Mouse (Mus musculus) heart, adult 8-10 months (tissue): ENCODE data around the gene Fanca. TPM values are rescaled to one million over a fixed set of nuclear protein-coding genes. Genes with fewer than 3 reads are reported as not detected.

ENCODE experiments used
- DNase-seq: peaks from one replicate; pipeline ENCODE4 v3.0.0; 2022; ENCODE audit warnings: low spot score
- total RNA-seq, 4 experiments: library from RNA; stranded (reverse); gene quantifications; 2 replicates each; pipeline ENCODE4 v1.2.4; 2022

The Fanca gene
- 1 to 10 TPM; 5.3 to 7.8 (median 6.3) TPM for total RNA-seq

DNA sequence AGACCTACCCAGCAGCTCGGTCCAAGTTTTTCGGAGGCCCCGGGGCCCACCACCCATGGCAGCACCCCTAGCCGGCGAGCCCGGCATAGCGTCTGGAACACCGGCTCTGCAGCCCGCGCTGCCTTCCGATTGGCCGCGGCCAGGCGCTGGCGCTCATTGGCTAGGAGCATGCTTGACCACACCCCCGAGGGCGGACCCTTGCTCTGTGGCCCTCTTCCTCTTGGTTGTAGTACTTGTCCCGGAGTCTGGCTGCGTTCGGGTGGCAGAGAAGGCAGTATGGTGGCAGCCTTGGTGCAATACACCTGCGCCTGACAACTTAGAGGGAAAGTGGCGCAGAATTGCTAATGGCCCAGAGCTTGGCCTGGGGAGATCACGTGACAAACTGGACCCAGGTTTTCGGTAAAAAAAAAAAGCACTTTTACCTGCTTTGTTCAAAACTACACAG lies at the start of gene Fanca:
Gene Fanca, minus strand, starts transcription at position 110 of the 445 bp plus-strand sequence.
- DNase-seq, result peak; percentile 91

- DNase-seq, result peak; percentile 72
Measured at GRCm38 (mm10) chr8:123361082-123361739, 42.8 kb upstream of the Fanca start.

GRCm38 (mm10) chr8:123353216-123353615 lies 34.8 kb upstream of the Fanca start:
- no peak for DNase-seq

- DNase-seq, result no peak
Measured at GRCm38 (mm10) chr8:123352786-123353185, 34.4 kb upstream of the Fanca start.

- DNase-seq, result no peak
Measured at GRCm38 (mm10) chr8:123352118-123352517, 33.7 kb upstream of the Fanca start.

DNA sequence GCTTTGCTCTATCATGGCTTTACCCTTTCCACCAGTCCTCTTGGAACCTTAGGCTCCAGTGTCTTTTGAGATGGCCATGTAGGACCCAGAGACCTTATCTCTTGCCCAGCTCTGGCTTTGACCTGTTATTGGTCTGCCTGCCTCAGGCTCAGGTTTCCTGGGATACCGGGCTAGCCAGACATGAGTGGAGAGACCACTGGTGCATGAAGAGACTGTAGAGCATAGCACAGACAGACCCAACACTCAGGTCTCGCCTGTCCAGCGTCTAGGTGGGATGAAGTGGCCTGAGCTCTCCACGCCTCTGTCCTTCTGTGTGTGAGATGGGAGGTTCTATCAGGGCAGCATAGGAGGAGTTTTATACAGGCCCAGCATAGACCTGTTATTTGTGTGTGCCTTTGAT lies 30.7 kb upstream of the Fanca start:
- no peak for DNase-seq

DNA sequence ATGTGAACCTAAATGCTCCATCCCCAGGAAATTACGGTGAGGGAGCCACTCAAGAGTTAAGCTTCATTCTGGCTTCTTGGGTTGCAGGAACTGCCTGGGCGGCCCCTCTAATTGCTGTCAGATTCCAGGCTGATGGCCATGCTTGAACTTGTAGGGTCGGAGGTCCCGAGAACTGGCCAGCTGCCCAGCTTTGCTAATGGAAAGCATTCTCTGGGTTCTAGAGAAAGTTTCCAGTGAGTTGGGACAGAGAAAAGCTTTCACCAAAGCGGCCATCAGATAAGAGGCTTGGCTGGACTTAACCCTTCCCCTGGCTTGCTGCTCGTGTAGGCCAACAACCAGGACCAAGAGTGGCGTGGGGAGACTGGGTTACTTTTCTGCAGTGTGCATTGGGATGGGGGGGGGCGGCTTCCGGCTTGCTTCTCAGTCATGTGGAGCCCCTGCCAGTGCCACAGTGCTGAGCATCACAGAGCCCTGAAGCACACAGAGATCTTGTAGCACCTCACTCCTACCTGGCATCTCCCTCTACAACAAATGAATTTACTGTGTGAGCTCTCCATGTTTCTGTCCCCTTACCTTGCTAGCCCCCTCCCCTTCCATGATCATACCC lies 30.0 kb upstream of the Fanca start:
- no peak for DNase-seq

GRCm38 (mm10) chr8:123347293-123347692 lies 28.9 kb upstream of the Fanca start:
- no peak for DNase-seq

- no peak for DNase-seq
Measured at GRCm38 (mm10) chr8:123345856-123346255, 27.5 kb upstream of the Fanca start.

- DNase-seq, result no peak
Measured at GRCm38 (mm10) chr8:123345135-123345534, 26.8 kb upstream of the Fanca start.

DNA sequence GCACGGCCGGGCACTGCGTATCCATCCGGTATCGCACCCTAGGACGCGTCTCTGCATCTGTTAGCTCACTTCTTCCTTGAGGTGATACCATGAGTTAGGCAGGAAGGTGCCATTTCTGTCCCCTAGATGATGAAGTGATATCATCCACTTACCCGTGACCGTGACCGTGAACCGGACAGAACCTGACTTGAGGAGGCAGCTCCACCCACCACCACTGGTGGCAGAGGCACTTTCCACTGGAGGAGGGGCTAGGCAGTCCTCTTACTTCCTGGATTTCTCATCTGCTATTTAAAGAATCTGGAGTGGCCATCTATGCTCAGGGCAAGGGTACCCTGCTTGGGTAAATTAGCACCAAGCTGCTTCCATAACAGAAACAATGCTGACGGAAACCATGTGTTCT lies 25.0 kb upstream of the Fanca start:
- no peak for DNase-seq

GRCm38 (mm10) chr8:123342911-123343310 lies 24.5 kb upstream of the Fanca start:
- DNase-seq, result no peak

GRCm38 (mm10) chr8:123342253-123342652 lies 23.9 kb upstream of the Fanca start:
- no peak for DNase-seq

GRCm38 (mm10) chr8:123341040-123342015 lies 23.0 kb upstream of the Fanca start:
- DNase-seq, result no peak

- no peak for DNase-seq
Measured at GRCm38 (mm10) chr8:123340071-123340470, 21.7 kb upstream of the Fanca start.

GRCm38 (mm10) chr8:123337475-123337874 lies 19.1 kb upstream of the Fanca start:
- DNase-seq, result no peak

- DNase-seq, result no peak
Measured at GRCm38 (mm10) chr8:123334467-123334866, 16.1 kb upstream of the Fanca start.

- DNase-seq, result no peak
Measured at GRCm38 (mm10) chr8:123333864-123334263, 15.5 kb upstream of the Fanca start.

GRCm38 (mm10) chr8:123333091-123333587 lies 14.8 kb upstream of the Fanca start:
- no peak for DNase-seq

DNA sequence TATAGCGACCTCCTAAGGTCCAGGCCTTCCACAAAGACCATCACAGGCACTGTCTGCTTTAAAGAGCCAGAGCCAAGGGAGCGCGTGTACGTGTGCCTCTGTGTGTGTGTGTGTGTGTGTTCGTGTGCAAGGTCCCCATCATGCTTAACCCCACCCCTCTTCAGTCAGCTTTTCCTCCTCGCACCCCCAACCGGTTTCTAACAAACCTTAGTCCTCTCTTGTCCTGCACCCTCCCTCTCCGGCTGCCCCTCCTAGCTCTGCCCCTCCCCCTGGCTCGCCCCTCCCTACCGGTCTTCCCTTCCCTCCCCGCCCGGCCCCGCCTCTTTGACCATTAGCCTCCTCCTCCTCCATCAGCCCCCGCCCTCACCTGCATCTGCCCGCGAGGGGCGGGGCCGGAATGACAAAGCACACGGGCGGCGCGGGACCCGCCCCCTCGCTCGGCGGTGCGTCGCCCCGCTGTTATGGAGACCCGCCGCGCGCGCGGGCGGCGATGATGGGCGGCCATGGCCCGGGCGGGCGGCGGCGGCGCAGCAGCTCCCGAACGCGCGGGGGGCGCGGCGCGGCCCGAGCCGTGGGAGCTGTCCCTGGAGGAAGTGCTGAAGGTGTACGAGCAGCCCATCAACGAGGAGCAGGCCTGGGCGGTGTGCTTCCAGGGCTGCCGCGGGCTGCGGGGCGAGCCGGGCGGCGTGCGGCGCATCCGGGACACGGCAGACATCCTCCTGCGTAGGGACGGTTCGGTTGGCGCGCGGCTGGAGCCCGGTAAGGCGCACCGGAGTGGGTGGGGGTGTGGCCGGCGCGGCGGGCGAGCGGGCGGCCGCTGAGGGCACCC lies 14.1 kb upstream of the Fanca start, which contains the start of gene Spire2:
Gene Spire2, plus strand, starts transcription at position 452 of the 829 bp plus-strand sequence.
- peak; percentile 25 for DNase-seq

GRCm38 (mm10) chr8:123331810-123332209 lies 13.4 kb upstream of the Fanca start:
- DNase-seq, result no peak
